Mouse (Mus musculus) lung, adult 18-20 months (tissue): Measurements from ENCODE around the gene Fmo2.

Experiments
- DNase-seq, 2 experiments: peaks; one replicate each; pipeline ENCODE4 v3.0.0; 2022; ENCODE audit warnings: mixed read lengths in 2 of 2

Gene Fmo2

GRCm38 (mm10) chr1:162840211-162840610 lies 58.3 kb downstream of the Fmo2 start:
- DNase-seq: peak in 1 of 2 experiments; percentile 50

DNA sequence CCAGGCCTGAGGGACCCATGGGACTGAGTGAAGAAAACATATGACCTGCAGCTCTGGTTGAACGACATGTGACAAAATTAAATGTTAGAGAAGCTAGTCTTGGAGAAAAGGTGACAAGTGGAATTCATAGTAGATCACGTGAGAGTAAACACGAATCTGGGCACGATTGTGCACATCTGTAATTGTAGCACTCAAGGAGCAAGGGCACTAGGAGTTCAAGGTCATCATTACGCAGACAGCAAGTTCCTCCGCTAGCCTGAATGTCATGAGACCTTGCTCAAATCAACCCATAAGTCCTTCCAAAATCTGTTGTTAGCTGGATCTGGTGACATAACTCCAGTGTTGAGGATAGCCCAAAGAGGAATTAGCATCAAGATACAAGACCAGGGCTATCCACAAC lies 59.5 kb downstream of the Fmo2 start:
- no peak for DNase-seq

- DNase-seq: no peak
Measured at GRCm38 (mm10) chr1:162834342-162834741, 64.2 kb downstream of the Fmo2 start.

DNA sequence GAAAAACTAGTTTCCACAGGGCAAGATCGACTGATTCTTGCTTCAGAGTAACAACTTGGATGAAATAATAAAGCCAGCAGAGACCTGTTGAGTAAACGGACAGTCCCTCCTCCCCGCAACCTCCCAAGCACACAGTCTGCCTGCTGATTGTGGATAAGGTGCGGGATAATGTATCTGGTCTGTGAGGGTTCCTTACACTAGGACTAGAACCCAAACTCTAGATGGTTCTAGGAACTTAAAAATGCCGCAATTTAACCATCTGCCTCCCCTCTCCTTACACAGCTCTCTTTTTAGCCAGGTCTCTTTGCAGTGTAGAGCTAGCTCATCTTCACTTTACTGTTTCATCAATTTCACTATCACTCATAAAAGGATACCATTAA lies 66.0 kb downstream of the Fmo2 start:
- DNase-seq: no peak

- no peak for DNase-seq
Measured at GRCm38 (mm10) chr1:162831838-162832573, 66.5 kb downstream of the Fmo2 start.
